Mouse (Mus musculus) embryonic facial prominence, embryonic 15.5 days (tissue): ENCODE measurements around the gene Pgc. TPM values are rescaled to one million over a fixed set of nuclear protein-coding genes. Genes with fewer than 3 reads are reported as not detected.

ENCODE experiments used
- ATAC-seq: fragments of 200-750 bp; cut with Nextera tagmentation; 2 replicates; pipeline ENCODE4 v1.8.0; 2017; ENCODE audit warnings: low read depth, moderate TSS enrichment; ENCODE audit not compliant: insufficient number of reproducible peaks, low FRiP score, low TSS enrichment
- H3K27ac ChIP-seq: fragments of 300-500 bp; sonication (generic); replicated peaks from 2 replicates; pipeline ENCODE4 v1.5.1; 2015; ENCODE audit warnings: mild to moderate bottlenecking, inconsistent platforms
- H3K27me3 ChIP-seq: fragments of 300-500 bp; sonication (generic); 2 replicates; pipeline ENCODE4 v1.6.1; 2015; ENCODE audit warnings: inconsistent platforms
- H3K36me3 ChIP-seq: fragments of 300-500 bp; sonication (generic); 2 replicates; pipeline ENCODE4 v1.6.1; 2015; ENCODE audit warnings: mild to moderate bottlenecking, inconsistent platforms
- H3K4me1 ChIP-seq: fragments of 300-500 bp; sonication (generic); 2 replicates; pipeline ENCODE4 v1.6.1; 2015; ENCODE audit warnings: inconsistent platforms
- H3K4me2 ChIP-seq: fragments of 300-500 bp; sonication (generic); replicated peaks from 2 replicates; pipeline ENCODE4 v1.6.1; 2015; ENCODE audit warnings: mild to moderate bottlenecking, inconsistent platforms
- H3K4me3 ChIP-seq: fragments of 300-500 bp; sonication (generic); replicated peaks from 2 replicates; pipeline ENCODE4 v1.5.1; 2015; ENCODE audit warnings: mild to moderate bottlenecking, inconsistent platforms
- H3K9ac ChIP-seq: fragments of 300-500 bp; sonication (generic); 2 replicates; pipeline ENCODE4 v1.6.1; 2015; ENCODE audit warnings: inconsistent platforms
- H3K9me3 ChIP-seq: fragments of 300-500 bp; sonication (generic); replicated peaks from 2 replicates; pipeline ENCODE4 v1.6.1; 2016; ENCODE audit warnings: inconsistent platforms
- WGBS: fragments of 180-500 bp; shearing (Covaris S2); methylation state at CpG from one replicate; pipeline ENCODE4 v1.1.7; 2015; 5-methylcytosine and 5-hydroxymethylcytosine counted together
- polyA plus RNA-seq: library from polyadenylated mRNA; unstranded; fragments of >200 nt; fragmentation: Nextera tagmentation; extraction: Ambion mirVana; gene quantifications from 2 replicates; pipeline ENCODE4 v1.2.1, GENCODE M21; 2015

The Pgc gene
- polyA plus RNA-seq, 1 experiment from 2014 or later = 0.12 TPM

DNA sequence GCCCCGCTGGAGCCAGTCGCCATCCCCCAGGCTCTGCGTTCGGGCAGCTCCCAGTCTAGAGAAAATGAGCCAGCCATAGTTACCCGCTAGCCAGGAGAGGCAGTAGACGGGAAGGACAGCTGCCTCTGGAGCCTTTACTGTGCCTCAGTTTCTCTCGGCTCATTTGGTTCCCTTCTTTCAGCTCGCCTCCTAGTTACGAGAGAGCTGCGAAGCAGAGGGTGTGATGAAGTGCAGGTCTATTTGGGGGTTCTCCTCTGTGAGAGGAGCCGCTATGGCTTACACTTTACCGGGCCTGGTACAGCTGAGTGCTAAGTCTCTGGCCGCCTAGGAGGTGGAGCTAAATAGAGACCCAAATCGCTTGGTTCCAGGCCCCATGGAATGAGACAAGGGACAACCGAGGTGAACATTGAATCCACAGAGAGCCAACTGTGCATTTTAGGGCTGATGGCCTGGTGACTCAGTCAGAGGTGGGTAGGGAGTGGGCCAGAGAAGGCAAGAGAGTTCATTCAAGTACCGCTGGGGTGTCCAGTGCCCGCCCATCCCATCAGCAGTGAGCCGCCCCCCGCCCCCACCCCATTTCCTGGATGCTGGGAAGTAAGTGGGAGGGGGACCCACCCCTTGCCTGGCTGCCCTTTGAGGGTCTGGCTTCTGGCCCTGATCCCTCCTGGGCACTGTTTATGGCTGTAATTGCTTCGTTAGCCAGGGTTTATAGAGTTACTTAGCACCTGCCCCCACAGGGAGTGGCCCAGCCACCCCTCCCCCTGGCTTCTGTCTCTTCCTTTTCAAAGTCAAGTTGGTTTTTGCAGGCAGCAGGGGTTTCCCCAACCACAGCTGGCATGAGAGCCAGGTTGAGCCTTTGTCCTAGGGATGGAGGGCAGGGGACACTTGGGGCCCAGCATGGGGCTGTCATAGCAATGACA is 12.5 kb downstream of the Pgc start:
- Histone ChIP-seq H3K4me2 (peak overlapping the region; percentile 97), H3K36me3 (no peaks in the 10 kb centered on the region), H3K27me3 (no peaks in the 10 kb centered on the region), H3K4me1 (peaks cover 22% of the 10 kb centered on the region), H3K4me3 (peak overlapping the region; percentile 82), H3K9me3 (no peaks in the 10 kb centered on the region), H3K27ac (peak overlapping the region; percentile 84), H3K9ac (peak overlapping the region; percentile 68)
- WGBS = 7% methylated on average over 19 of the region's 20 CpGs
- ATAC-seq = no peak

GRCm38 (mm10) chr17:47740186-47740585 is 13.5 kb downstream of the Pgc start:
- no peak for ATAC-seq
- no peaks in the 10 kb centered on the region for H3K9me3 ChIP-seq
- no peak overlapping the region for H3K27ac ChIP-seq
- no peaks in the 10 kb centered on the region for H3K27me3 ChIP-seq
- H3K4me3 ChIP-seq = no peak overlapping the region
- no peak overlapping the region for H3K9ac ChIP-seq
- whole genome bisulfite sequencing = 56% methylated on average over 2 of the region's 2 CpGs
- no peak overlapping the region for H3K4me2 ChIP-seq
- H3K36me3 ChIP-seq = no peaks in the 10 kb centered on the region
- peaks cover 22% of the 10 kb centered on the region for H3K4me1 ChIP-seq

- no peak overlapping the region for H3K4me3 ChIP-seq
- H3K9ac ChIP-seq = no peak overlapping the region
- no peak overlapping the region for H3K27ac ChIP-seq
- peaks cover 18% of the 10 kb centered on the region for H3K4me1 ChIP-seq
- H3K4me2 ChIP-seq = no peak overlapping the region
- ATAC-seq = no peak
- WGBS = 34% methylated on average over 16 of the region's 16 CpGs
- H3K27me3 ChIP-seq = no peaks in the 10 kb centered on the region
- H3K9me3 ChIP-seq = no peaks in the 10 kb centered on the region
- no peaks in the 10 kb centered on the region for H3K36me3 ChIP-seq
Observed at GRCm38 (mm10) chr17:47742991-47743734, 16.5 kb downstream of the Pgc start.

DNA sequence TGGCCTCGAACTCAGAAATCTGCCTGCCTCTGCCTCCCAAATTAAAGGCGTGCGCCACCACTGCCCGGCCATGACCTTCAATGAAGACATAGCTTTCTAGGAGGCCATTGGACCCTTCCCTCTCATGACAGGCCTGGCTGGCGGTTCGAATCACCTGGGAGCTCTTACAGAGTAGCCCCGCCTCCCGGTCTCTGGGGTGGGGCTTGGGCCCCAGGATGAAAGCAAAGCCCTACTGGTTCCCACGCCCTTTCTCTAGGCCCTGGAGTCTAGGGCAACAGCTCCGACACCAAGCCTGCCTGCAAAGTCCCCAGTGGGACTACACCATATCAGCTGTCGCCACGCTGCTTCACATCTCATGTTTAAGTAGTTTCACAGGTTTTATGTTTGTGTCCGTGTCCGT is 17.4 kb downstream of the Pgc start:
- no peak for ATAC-seq
- peaks cover 15% of the 10 kb centered on the region for H3K4me1 ChIP-seq
- no peaks in the 10 kb centered on the region for H3K27me3 ChIP-seq
- H3K9me3 ChIP-seq = no peaks in the 10 kb centered on the region
- H3K27ac ChIP-seq = no peak overlapping the region
- no peaks in the 10 kb centered on the region for H3K36me3 ChIP-seq
- WGBS = 92% methylated on average over 14 of the region's 14 CpGs
- H3K9ac ChIP-seq = no peak overlapping the region
- H3K4me2 ChIP-seq = no peak overlapping the region
- no peak overlapping the region for H3K4me3 ChIP-seq

- no peaks in the 10 kb centered on the region for H3K9me3 ChIP-seq
- 85% methylated on average over 10 of the region's 10 CpGs for WGBS
- ATAC-seq = no peak
Observed at GRCm38 (mm10) chr17:47744746-47745368, 18.2 kb downstream of the Pgc start.

DNA sequence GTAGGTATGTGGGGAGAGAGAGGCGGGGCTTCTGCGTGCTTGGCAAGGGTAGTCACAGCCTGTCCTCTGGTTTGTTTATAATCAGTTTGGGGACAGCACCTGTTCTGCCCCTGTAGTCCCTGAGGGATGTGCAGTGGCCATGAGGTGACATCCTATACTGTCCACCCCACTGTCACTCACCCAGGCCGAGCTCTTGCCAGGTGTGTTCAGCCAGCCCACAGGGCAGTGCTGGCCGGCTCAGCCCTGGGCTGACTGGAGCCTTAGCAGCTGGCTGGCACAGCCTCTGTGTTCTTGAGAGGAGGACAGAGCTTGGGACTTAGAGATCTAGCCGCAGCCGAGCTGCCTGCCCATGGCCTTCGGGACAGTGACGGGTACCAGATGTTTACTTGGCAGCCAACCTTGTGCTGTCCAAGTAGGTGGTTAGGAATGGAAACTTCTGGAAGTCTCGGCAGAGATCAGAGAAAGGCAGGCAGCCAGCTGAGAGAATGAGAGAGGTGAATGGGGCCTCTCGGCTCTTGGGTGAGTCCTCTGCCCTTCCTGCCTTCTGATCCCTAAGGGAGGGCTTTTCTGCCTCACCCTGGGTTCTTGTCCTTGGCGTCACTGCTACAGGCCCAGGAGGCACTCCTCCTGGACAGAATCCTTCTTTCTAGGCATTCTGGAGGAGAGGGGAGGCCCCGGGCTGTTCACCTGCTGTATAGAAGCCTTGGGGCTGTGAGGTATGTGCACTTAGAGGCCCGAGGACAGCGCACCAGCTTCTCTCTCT is 22.3 kb downstream of the Pgc start:
- ATAC-seq = no peak
- no peaks in the 10 kb centered on the region for H3K9me3 ChIP-seq
- H3K4me1 ChIP-seq = 0 out of 2 replicates have a peak, but pooled peaks cover 9% of the 10 kb centered on the region
- H3K36me3 ChIP-seq = no peaks in the 10 kb centered on the region
- no peak overlapping the region for H3K9ac ChIP-seq
- no peak overlapping the region for H3K27ac ChIP-seq
- H3K4me3 ChIP-seq = no peak overlapping the region
- no peak overlapping the region for H3K4me2 ChIP-seq
- H3K27me3 ChIP-seq = no peaks in the 10 kb centered on the region
- WGBS = 46% methylated on average over 14 of the region's 14 CpGs

More at GRCm38 (mm10) chr17:47744746-47745368, 18.2 kb downstream of the Pgc start:
- peaks cover 10% of the 10 kb centered on the region; the same call in 1 of the 2 replicates for H3K4me1 ChIP-seq
- no peak overlapping the region for H3K9ac ChIP-seq
- no peaks in the 10 kb centered on the region for H3K27me3 ChIP-seq
- no peak overlapping the region for H3K27ac ChIP-seq
- H3K4me3 ChIP-seq = no peak overlapping the region
- H3K4me2 ChIP-seq = no peak overlapping the region
- no peaks in the 10 kb centered on the region for H3K36me3 ChIP-seq

DNA sequence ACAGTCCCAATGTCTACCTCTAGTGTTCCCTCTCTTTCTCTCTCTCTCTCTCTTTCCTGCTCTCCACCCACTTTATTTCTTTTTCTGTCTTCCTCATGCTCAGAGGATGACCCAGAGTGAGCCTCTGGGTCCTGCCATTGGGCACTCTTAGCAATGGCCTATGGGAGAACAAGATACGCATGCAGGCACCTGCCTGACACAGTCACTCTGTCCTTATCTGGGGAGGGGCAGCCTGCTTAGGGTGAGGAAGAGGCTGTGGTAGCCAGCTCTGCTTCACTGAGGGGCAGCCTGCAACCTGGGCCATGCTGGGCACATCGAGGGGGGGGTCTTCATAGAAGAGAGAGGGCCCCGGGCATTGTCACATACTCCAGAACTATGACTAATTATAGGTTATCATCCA is 23.0 kb downstream of the Pgc start:
- ATAC-seq = no peak
- H3K4me1 ChIP-seq = 0 out of 2 replicates have a peak, but pooled peaks cover 9% of the 10 kb centered on the region
- H3K9me3 ChIP-seq = no peaks in the 10 kb centered on the region
- H3K27ac ChIP-seq = no peak overlapping the region
- 71% methylated on average over 3 of the region's 3 CpGs for WGBS
- H3K36me3 ChIP-seq = no peaks in the 10 kb centered on the region
- no peaks in the 10 kb centered on the region for H3K27me3 ChIP-seq
- no peak overlapping the region for H3K9ac ChIP-seq
- H3K4me3 ChIP-seq = no peak overlapping the region
- no peak overlapping the region for H3K4me2 ChIP-seq

GRCm38 (mm10) chr17:47750101-47750500 is 23.5 kb downstream of the Pgc start:
- 0 out of 2 replicates have a peak, but pooled peaks cover 9% of the 10 kb centered on the region for H3K4me1 ChIP-seq
- 53% methylated on average over 6 of the region's 6 CpGs for WGBS
- H3K27me3 ChIP-seq = no peaks in the 10 kb centered on the region
- no peak overlapping the region for H3K4me3 ChIP-seq
- H3K4me2 ChIP-seq = no peak overlapping the region
- no peaks in the 10 kb centered on the region for H3K9me3 ChIP-seq
- no peak overlapping the region for H3K9ac ChIP-seq
- no peaks in the 10 kb centered on the region for H3K36me3 ChIP-seq
- no peak for ATAC-seq
- H3K27ac ChIP-seq = no peak overlapping the region

GRCm38 (mm10) chr17:47751811-47752210 is 25.2 kb downstream of the Pgc start:
- Histone ChIP-seq H3K9ac (no peak overlapping the region), H3K4me2 (no peak overlapping the region), H3K27ac (no peak overlapping the region), H3K4me1 (0 out of 2 replicates have a peak, but pooled peaks cover 9% of the 10 kb centered on the region), H3K27me3 (no peaks in the 10 kb centered on the region), H3K4me3 (no peak overlapping the region), H3K36me3 (no peaks in the 10 kb centered on the region), H3K9me3 (no peaks in the 10 kb centered on the region)
- 74% methylated on average over 5 of the region's 5 CpGs for WGBS
- ATAC-seq = no peak

DNA sequence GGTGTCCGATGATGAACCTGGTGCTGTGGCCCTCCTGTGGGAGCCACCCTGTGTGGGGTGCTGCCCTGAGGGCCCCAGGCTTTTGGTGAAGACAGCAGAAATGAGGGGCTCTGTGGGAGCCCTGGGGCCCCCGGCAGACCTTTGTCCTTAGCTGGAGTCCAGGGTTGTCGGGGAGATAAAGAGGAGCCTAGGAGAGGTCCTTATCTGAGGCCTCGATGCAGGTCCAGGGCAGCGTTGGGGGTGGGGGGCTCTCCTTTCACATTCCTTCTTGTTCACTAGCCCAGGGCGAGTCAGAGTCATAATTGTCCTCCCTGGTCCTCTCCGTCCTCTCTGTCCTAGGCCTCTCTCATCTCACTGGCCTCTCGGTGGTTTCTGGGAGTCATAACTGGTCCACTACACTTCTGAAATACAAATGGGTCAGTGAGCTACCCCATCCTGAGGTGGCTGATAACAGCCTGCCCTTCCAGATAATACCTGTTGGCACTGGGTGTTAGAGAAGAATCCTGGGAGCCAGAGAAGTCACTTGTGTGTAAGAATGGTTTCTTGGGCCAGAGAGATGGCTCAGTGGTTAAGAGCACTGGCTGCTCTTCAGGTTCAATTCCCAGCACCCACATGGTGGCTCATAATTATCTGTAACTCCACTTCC is 26.6 kb downstream of the Pgc start:
- Histone ChIP-seq H3K4me3 (no peak overlapping the region), H3K4me2 (no peak overlapping the region), H3K9ac (no peak overlapping the region; the same call in 1 of the 2 replicates), H3K4me1 (0 out of 2 replicates have a peak, but pooled peaks cover 9% of the 10 kb centered on the region), H3K36me3 (no peaks in the 10 kb centered on the region), H3K9me3 (no peaks in the 10 kb centered on the region), H3K27ac (no peak overlapping the region), H3K27me3 (no peaks in the 10 kb centered on the region)
- 78% methylated on average over 8 of the region's 8 CpGs for WGBS
- ATAC-seq = no peak
